Mouse (Mus musculus) heart, postnatal 0 days (tissue): ENCODE results near the gene Rtel1.
"Not testable (repeated sequence)": the region's sequence is repeated elsewhere in the genome, so short reads cannot be mapped to it uniquely, and the experiment has no call there.

Experiments
- CTCF ChIP-seq: IDR thresholded peaks from 2 replicates; pipeline ENCODE4 v1.5.1; 2016; ENCODE audit warnings: antibody characterized with exemption, control low read depth, low read depth
- EP300 ChIP-seq: IDR thresholded peaks from 2 replicates; pipeline ENCODE4 v1.6.1; 2016; ENCODE audit warnings: antibody characterized with exemption, low read depth

- TF ChIP-seq EP300: not testable (repeated sequence)
- TF ChIP-seq CTCF: peak; percentile 24; the same call in 1 of the 2 replicates
These were observed 31.6 kb upstream of the Rtel1 start, which contains the start of gene Gmeb2 for GRCm38 (mm10) chr2:181287958-181288350.
